Mouse (Mus musculus): ENCODE results near the gene Dock9.

- no peak for TF ChIP-seq POLR2A (IDR thresholded peaks at IDR 0.05; ENCODE audit: insufficient read length, low read depth)
- no peak for TF ChIP-seq TCF12 (IDR thresholded peaks at IDR 0.05; ENCODE audit: insufficient read depth, poor library complexity, severe bottlenecking)
- no peak for TF ChIP-seq MAX (IDR thresholded peaks at IDR 0.05; ENCODE audit: low read depth)
- no peak for TF ChIP-seq E2F4 (IDR thresholded peaks at IDR 0.05; ENCODE audit: insufficient read depth)
- TF ChIP-seq USF1 (IDR thresholded peaks at IDR 0.05; ENCODE audit: low read depth) = no peak
- TF ChIP-seq POLR2AphosphoS2 (IDR thresholded peaks at IDR 0.05; ENCODE audit: insufficient read length, low read depth) = no peak
- no peak for TF ChIP-seq MYOG (IDR thresholded peaks at IDR 0.05; ENCODE audit: control insufficient read depth in 1 of 3, insufficient read depth in 1 of 3, insufficient read length in 2 of 3, low read depth in 2 of 3)
- TF ChIP-seq CEBPB (IDR thresholded peaks at IDR 0.05; ENCODE audit: insufficient read depth, poor library complexity, severe bottlenecking) = no peak
- TF ChIP-seq REST (IDR thresholded peaks at IDR 0.05; ENCODE audit: insufficient read depth, insufficient read length) = no peak
- no peak for TF ChIP-seq MYOD1 (IDR thresholded peaks at IDR 0.05; ENCODE audit: control insufficient read depth in 1 of 3, insufficient read length in 2 of 3, low read depth in 2 of 3)
- TF ChIP-seq SRF (IDR thresholded peaks at IDR 0.05; ENCODE audit: control insufficient read depth, insufficient read length, low read depth) = no peak
These were observed 16.6 kb downstream of the Dock9 start for GRCm38 (mm10) chr14:121780942-121781531.

Measured in myocyte (in vitro differentiated cells).